Mouse (Mus musculus) v-Abl transformed pro-B cells (cell line): ENCODE measurements at regions not wholly inside any gene's neighbourhood (a gene's known extent, or its start where the extent isn't known, plus 50 kb on each side); places are given as distances from the start of the nearest gene placed in this dataset.

Experiments
- in situ Hi-C, 2 experiments: fragments of 400-800 bp; cut with MboI; formaldehyde crosslinking; loops; one replicate each; pipeline ENCODE4 v1.15.1; 2025; ENCODE audit not compliant: unreplicated experiment in 2 of 2

DNA sequence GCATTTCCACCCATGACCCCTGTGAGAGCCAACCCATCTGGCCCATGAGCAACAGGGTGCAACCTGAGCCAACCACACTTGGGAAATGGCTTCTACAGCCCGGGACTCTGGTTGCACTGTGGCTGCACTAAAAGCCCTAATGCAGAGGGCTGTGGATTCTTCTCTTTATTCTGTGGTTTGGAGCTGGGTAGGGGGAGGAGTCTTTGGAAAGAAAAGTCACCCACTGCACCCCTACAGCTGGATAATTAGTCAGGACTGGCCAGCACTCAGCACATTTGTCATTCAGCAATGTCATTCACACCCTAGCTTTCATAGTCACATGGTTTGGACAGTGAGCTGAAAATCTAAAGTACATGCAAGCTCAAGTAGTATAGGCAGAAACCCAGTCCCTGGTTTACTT, 541.5 kb downstream of the Nfib start:
- in situ Hi-C loops: no loop called here

- in situ Hi-C loops: no loop called here
Measured at GRCm38 (mm10) chr4:82161818-82162217, 543.7 kb downstream of the Nfib start.

GRCm38 (mm10) chr4:82161232-82161631, 544.3 kb downstream of the Nfib start:
- in situ Hi-C loops: no loop called here

DNA sequence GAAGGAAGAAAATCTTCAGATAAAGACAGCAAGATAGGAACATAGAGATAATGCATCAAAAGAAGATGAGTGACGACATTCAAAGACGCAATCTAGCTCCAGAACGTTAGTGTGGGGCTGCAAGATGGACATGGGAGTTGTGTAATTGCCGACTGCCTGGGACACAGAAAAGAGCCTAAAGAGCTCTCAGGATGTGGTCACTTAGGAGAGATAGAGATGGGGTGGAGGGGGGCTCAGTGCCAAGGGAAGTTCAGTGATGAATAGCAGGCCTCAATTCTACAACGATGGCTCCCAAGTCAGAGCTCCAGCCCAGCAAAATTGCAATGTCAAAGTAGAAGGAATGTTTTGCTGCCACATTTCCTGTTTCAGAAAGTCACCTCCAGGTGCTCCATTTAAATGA, 545.3 kb downstream of the Nfib start:
- in situ Hi-C loops: no loop called here

DNA sequence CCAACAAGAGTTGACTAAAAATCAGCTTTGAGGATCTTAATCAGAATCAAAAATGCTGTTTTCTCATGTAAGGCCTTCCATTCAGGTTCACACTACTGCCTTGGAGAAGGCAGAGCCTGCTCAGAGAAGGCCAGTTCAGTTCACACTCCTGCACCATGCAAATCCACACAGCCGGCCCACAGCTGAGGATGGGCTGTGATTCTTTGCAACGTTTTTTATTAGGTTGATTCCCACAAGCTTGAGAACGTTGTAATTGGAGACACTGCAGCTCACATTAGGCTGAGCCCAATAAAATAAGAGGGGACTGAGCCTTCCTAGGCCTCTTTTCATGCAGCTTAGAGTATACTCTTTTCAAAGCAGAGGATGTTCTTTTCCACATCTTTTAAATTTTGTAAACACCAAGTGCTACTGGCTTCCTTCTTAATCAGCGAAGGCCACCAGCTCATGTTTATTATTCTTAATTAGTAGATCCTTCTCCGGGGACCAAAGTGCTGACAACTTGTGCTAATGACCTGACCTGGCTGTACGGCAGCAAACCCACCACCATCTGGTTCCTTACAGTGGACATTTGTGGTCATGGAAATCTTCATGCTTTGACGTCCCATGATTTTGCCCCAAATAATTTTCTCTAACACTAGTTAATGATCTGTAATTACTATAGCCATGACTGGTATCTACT, 549.8 kb downstream of the Nfib start:
- in situ Hi-C loops: no loop called here

- in situ Hi-C loops: no loop called here
Measured at GRCm38 (mm10) chr4:82154021-82154555, 551.5 kb downstream of the Nfib start.

DNA sequence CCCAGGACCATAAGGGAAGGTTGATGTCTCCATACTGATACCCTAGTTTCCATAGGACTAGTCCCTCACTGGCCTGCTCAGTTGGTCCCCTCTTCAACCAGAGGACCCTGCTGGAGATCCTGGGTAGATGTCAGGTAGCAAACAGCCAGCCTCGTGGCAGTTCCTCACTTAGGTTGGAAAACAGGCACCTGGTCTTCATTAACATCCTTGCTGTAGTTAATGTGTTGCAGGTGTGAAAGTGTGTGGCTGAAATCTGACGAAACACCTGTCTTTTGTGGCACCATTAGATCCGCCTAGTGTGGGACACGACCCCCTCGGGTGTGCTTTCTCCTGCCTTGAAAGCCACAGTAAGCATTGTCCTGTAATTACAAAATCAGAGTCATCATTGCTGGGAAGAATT, 551.9 kb downstream of the Nfib start:
- in situ Hi-C loops: no loop called here

DNA sequence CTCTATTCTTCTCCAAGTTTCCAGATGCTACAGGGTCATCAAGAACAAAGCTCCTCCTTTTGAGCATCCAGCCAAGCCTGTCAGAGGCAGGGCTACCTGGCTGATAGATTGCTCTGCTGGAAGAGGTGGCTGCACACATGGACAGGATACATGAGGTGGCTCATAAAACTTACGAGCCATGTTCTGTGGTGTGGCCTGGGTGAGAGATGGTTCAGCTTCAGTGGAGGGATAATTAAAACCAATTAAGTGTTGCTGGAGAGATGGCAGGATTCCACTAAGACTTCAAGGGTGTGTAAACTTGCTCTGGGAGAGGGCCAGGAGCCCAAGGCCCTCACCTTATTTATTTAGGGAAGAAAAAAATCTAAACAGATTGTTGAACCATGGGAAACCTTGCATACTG, 555.6 kb downstream of the Nfib start:
- in situ Hi-C loops: no loop called here

DNA sequence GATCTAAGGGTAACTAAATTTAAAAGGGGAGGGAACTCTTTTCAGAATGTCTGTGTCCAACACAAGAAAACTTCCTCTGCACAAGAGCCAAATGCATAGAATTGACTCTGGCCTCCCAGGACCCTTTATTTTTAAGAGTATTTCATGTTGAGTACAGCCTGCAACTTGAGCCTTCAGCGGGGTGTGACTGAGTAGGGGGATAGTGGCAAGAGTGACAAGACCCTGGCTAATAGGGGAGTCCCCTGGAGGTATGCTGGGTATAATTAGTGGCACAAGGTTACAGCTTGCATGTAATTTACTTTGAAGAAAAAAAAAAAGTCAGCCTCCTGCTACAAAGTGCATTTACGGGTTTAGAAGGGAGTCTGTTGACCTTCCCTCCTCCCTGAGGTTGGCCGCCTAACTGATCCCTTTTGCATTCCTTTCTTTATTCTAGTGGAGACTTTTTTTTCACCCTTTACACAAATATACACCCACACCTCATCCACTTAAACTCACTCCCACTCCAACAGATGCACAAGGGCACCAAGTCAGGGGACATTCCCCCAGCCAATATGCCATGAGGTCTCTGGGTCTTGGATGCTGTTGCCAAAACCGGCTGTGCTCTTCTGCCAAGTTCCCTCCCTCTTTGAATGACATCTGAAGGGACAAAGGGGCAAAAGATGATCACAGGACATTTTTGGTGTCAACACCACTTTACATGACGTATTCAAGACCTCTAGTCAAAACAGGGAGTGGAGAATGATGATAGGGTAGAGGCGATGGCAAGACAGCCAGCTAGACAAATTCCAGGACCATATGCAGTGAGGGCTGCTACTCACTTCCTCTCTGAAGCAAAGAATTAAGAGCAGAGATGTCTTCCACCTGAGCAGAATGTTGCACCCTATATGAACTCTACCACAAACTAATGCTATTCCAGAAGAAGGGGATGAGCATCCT, 557.2 kb downstream of the Nfib start:
- in situ Hi-C loops: no loop called here

DNA sequence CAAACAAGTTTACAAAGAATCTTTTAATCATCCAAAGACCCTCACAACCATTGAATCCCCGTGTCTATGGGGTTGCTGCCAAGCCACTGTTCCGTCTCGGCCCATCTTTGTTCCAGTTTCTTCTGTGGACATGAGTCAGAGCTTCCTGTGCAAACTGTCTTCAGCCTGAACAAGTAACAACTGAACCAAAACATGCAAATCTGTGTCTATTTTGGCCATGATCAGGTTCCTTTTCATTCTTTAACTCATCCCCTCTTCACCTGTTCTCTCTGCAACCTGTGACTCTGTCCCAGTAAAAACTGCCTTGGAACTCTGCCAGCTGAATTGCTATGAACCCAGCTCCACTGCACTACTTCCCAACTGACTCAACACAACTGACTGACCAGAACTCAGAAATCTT, 563.2 kb downstream of the Nfib start:
- in situ Hi-C loops: no loop called here

DNA sequence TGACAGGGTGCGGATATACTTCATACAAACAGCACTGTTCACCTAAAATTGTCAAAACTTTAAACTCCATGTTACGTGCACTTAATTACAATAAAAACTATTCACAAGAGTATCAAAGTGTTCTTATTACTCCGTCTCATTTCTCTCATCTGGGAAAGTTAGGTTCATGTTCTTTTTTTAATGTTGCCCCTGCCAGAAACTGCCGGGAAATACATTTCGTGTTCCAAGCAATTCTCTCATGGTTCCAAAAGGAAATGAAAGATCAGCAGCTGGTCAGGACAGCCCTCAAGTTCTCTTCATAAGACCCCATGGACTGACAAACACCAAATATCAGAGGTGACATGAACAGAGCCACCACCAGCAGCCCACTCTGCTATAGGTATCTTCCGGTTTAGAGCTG, 565.7 kb downstream of the Nfib start:
- in situ Hi-C loops: no loop called here

DNA sequence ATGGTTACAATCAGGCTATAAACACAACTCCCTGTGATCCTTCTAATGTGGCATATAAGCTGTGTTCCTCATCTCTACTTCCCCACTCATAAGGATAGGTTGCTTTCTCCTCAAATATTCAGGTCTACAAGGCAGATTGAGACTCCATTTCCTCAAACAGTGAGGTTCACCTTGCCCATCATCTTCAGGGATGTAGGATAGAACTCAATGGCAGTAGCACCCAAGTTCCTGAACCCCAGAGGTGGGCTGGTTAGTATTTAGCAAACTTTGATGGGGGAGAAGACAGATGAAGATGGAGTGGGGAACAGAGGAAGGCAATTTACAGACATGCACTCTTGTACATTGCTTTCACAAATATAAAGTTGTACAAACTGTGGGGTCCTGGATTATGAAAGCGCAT, 566.5 kb downstream of the Nfib start:
- in situ Hi-C loops: no loop called here

- in situ Hi-C loops: no loop called here
Measured at GRCm38 (mm10) chr4:82132851-82133250, 572.7 kb downstream of the Nfib start.

DNA sequence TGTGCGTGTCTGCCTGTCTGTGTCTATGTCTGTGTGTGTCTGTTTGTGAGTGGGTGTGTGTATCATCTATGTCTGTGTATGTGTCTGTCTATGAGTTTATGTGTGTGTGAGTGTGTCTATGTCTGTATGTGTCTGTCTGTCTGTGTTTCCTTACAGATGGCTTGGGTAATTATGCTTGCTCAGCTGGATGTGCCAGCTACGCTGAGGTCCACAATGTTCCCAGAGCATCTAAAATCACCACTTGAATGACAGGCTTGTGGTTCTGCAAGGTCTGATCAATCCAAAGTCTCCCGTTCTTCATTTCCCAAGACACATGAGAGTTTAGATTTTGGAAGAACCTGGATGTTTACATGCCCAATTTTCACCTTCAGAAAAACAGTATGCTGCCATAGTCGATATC, 573.2 kb downstream of the Nfib start:
- in situ Hi-C loops: no loop called here

DNA sequence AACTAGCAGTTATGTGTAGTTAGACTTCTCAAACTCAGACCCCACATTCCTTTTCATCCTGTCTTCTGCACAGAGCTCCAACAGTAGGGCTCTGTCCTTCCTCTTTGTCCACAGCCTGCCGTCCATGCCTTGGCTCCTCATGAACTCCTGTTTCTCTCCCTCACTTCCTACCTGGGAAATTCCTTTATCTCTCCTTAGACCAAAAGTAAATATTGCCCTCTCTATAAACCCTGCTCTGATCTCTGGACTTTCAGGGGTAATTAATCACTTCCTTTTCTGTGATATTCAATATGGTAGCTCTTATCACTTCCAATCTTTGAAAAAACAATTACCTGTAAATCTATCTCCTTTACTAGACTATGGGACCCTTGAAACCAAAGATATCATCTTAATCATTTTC, 576.1 kb downstream of the Nfib start:
- in situ Hi-C loops: no loop called here

- in situ Hi-C loops: no loop called here
Measured at GRCm38 (mm10) chr4:82123733-82124132, 581.8 kb downstream of the Nfib start.

DNA sequence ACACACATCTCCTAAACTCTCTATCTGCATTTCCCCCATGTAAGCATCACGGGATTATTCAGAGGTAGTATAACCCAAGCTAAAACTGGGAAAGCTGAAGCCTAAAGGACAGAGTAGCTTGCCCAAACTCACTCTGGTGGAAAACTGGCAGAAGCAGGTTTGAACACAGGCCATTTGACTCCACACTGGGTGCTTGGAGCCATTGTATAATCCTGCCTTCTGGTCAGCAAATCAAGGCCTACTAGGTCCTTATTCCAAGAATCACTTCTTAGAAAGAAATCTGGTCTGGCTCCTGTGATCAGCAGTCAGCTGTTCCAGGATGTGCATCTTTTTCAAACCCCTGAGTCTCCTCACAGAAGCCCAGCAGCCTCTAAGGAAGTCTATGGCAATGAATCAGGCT, 582.4 kb downstream of the Nfib start:
- in situ Hi-C loops: no loop called here

GRCm38 (mm10) chr4:82120796-82121195, 584.8 kb downstream of the Nfib start:
- in situ Hi-C loops: no loop called here

DNA sequence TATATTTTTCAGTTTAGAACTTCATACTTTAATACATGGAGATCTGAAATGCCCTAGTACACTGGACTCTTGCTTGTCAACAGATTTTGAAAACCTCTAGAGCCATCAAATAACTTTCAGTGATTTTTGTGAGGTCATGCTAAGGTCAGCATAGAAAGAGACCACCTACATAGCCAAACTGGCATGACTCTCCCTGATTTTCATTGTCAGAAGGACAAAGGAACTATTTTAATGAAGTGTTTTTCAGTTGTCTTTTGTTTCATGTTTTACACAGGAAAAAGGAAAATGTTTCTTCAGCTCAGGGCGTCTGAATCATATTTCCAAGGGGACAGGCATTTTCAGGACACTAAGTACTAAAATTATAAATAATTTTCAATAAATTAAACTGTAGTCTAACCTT, 585.2 kb downstream of the Nfib start:
- in situ Hi-C loops: no loop called here

- in situ Hi-C loops: no loop called here
Measured at GRCm38 (mm10) chr4:82101837-82102236, 603.7 kb downstream of the Nfib start.

DNA sequence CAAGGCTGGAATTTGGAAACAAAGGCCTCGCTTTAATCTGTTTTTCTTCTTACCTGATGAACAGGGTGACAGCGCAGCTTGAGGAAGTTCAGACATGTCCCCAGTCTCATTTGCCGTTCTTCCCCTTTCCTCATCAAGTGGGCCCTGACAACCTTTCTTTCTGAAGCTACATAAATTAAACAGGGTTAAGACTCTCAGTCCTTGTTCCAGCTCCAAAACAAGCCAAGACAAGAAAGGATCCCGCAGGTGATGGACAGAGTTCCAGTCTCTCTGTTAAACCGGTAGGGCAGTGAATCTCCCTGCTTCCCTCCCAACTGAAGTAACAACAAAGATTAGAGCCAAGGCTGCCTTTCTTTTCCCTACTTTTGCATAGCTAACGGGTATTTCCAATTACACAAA, 605.6 kb downstream of the Nfib start:
- in situ Hi-C loops: no loop called here
